Mouse (Mus musculus) liver, adult (tissue): ENCODE measurements around the gene Fkbp10.

Experiments used
- GATA4 ChIP-seq: IDR thresholded peaks from 2 replicates; pipeline ENCODE4 v1.6.1; 2014; ENCODE audit warnings: mild to moderate bottlenecking, low read length; ENCODE audit not compliant: insufficient replicate concordance

Gene Fkbp10

GRCm38 (mm10) chr11:100391081-100391883 is 24.2 kb upstream of the Fkbp10 start:
- TF ChIP-seq GATA4: no peak

- no peak for TF ChIP-seq GATA4
Measured at GRCm38 (mm10) chr11:100391884-100392345, 23.6 kb upstream of the Fkbp10 start.

GRCm38 (mm10) chr11:100392958-100393357 is 22.5 kb upstream of the Fkbp10 start:
- no peak for TF ChIP-seq GATA4

- no peak for TF ChIP-seq GATA4
Measured at GRCm38 (mm10) chr11:100393733-100394132, 21.8 kb upstream of the Fkbp10 start.

GRCm38 (mm10) chr11:100394353-100395074 is 21.0 kb upstream of the Fkbp10 start:
- TF ChIP-seq GATA4: no peak

- no peak; the same call in 1 of the 2 replicates for TF ChIP-seq GATA4
Measured at GRCm38 (mm10) chr11:100395200-100395599, 20.3 kb upstream of the Fkbp10 start.

GRCm38 (mm10) chr11:100395861-100396631 is 19.5 kb upstream of the Fkbp10 start:
- no peak for TF ChIP-seq GATA4

- TF ChIP-seq GATA4: no peak; the same call in 1 of the 2 replicates
Measured at GRCm38 (mm10) chr11:100396886-100397599, 18.5 kb upstream of the Fkbp10 start.

GRCm38 (mm10) chr11:100397600-100398389 is 17.7 kb upstream of the Fkbp10 start, which contains the start of gene Jup:
Jup (minus strand) TSS chr11:100397763.
- no peak for TF ChIP-seq GATA4

GRCm38 (mm10) chr11:100398517-100398916 is 17.0 kb upstream of the Fkbp10 start:
- no peak for TF ChIP-seq GATA4

GRCm38 (mm10) chr11:100399320-100399719 is 16.2 kb upstream of the Fkbp10 start:
- TF ChIP-seq GATA4: no peak

- TF ChIP-seq GATA4: no peak
Measured at GRCm38 (mm10) chr11:100399727-100400538, 15.6 kb upstream of the Fkbp10 start.

GRCm38 (mm10) chr11:100400842-100401241 is 14.7 kb upstream of the Fkbp10 start:
- TF ChIP-seq GATA4: no peak

GRCm38 (mm10) chr11:100402240-100402639 is 13.3 kb upstream of the Fkbp10 start:
- TF ChIP-seq GATA4: peak; percentile 18; the same call in 1 of the 2 replicates
